Mouse (Mus musculus): Measurements from ENCODE around the gene Fthl17c. TPM values are rescaled to one million over a fixed set of nuclear protein-coding genes. Genes with fewer than 3 reads are reported as not detected.

The Fthl17c gene
- polyA plus RNA-seq (2017; shearing (Covaris generic)), result not detected

GRCm38 (mm10) chrX:8976459-8976858 lies at the start of gene Fthl17c:
Gene Fthl17c, minus strand, starts transcription at chrX:8976559.

GRCm38 (mm10) chrX:8986655-8987054 lies 10.3 kb upstream of the Fthl17c start, which contains the start of gene Fthl17d:
Gene Fthl17d, minus strand, starts transcription at chrX:8986755.

GRCm38 (mm10) chrX:8962875-8963274 lies 13.5 kb downstream of the Fthl17c start, which contains the start of gene Fthl17b:
Gene Fthl17b, minus strand, starts transcription at chrX:8962975.

Other genes starting within 250 kb of the Fthl17c start
- gene Ssx9, start 228.1 kb downstream of the Fthl17c start, polyA plus RNA-seq (2017; shearing (Covaris generic)), result not detected
- gene Ssxb5, start 172.9 kb downstream of the Fthl17c start, polyA plus RNA-seq (2017; shearing (Covaris generic)), result not detected
- not detected for gene Gm6592, start 132.6 kb downstream of the Fthl17c start, polyA plus RNA-seq (2017; shearing (Covaris generic))
- gene Gm5751, start 102.3 kb downstream of the Fthl17c start, polyA plus RNA-seq (2017; shearing (Covaris generic)), result not detected
- 3.2 TPM for gene B630019K06Rik, start 84.2 kb downstream of the Fthl17c start, polyA plus RNA-seq (2017; shearing (Covaris generic))
- gene Fthl17b, start 13.6 kb downstream of the Fthl17c start, polyA plus RNA-seq (2017; shearing (Covaris generic)), result not detected
- not detected for gene Fthl17d, start 10.2 kb upstream of the Fthl17c start, polyA plus RNA-seq (2017; shearing (Covaris generic))
- gene Fthl17e, start 56.9 kb upstream of the Fthl17c start, polyA plus RNA-seq (2017; shearing (Covaris generic)), result not detected
- not detected for gene Fthl17f, start 86.5 kb upstream of the Fthl17c start, polyA plus RNA-seq (2017; shearing (Covaris generic))
- gene 4930402K13Rik, start 128.0 kb upstream of the Fthl17c start, polyA plus RNA-seq (2017; shearing (Covaris generic)), result not detected
- 0.09 TPM for gene Lancl3, start 223.3 kb upstream of the Fthl17c start, polyA plus RNA-seq (2017; shearing (Covaris generic))